Mouse (Mus musculus) layer of hippocampus, adult 9-11 months (tissue): Measurements from ENCODE around the gene Trank1.
A peak's percentile ranks its signal among the peaks of the same experiment; 100 is the strongest.

Experiments used
- DNase-seq: peaks from one replicate; pipeline ENCODE4 v3.0.0; 2022

Gene Trank1

DNA sequence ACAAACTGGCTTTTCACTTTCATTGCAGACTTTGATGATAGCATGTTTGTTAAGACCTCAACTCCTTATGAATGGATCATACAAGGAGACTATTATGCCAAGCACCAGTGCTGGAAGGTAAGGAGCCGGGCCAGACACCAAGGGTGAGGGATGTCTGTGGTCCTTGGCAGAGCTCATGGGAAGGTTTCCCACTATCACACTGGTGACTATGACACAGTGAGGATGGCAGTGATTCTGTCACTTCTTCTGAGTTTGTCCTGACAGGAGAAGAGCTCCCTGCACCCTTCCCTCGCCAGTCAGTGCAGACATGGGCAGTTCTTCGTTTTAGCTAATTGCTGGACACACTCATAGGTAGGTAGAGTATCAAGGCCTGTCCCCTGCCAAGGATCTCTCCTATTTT, 71.5 kb downstream of the Trank1 start:
- DNase-seq = no peak

DNA sequence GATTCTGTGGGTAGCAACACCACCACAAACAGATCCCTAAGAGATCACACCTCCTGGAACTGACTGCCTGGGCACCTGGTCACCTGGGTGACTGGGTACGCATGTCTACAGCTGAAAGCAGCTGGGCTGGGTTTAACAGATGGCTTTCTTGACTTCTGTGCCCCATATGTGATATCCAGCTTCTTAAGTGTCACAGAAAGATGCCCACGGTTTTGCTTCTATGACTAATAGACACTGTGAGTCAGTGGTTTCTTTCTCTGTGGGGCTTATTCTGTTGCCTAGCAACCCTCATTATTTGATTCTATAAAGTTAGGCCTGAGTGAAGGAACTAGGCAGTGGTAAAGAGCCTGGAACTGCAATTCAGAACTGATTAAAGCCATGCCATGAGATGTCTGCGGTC, 72.2 kb downstream of the Trank1 start:
- peak; percentile 35 for DNase-seq

DNA sequence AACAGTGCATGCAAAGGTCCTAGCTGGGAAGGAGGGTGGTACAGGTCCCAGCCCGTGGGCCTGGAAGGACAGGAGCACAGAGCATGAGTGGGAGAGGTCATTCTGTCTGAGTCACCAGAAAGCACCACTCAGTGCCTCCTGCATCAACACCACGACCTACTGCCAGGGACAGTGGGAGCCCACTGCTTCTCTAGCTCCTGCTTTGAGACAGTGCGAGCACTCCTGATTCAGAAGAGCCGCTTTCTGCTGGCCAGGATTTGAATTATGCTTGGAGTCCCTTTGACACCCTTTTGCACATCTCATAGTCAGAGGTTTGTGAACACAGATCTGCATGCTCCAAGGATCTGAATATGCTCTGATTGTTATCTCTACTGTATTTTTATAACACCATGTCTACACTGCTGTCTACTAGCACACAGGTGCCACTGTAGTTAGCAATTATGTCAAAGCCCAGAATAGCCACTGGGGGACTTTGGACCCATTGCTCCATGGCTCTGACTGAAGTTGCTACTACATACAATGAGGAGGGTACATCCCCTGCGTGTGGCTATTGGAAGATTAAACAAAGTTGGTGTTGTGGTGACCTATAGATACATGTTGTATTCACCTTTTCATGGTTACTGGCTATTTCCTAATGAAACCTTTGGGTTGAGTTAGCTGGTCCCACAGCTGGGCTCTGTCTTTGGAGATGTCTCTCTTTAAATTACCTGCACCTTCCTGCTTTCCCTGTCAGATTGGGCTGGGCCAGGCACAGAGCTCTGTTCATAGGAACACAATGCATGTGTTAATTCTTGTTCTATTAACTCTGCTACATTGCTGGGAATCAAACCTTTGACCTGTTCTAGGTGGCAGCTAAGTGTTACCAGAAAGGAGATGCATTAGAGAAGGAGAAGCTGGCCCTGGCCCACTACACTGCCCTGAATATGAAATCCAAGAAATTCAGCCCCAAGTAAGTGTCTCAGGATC, 74.3 kb downstream of the Trank1 start:
- no peak for DNase-seq

DNA sequence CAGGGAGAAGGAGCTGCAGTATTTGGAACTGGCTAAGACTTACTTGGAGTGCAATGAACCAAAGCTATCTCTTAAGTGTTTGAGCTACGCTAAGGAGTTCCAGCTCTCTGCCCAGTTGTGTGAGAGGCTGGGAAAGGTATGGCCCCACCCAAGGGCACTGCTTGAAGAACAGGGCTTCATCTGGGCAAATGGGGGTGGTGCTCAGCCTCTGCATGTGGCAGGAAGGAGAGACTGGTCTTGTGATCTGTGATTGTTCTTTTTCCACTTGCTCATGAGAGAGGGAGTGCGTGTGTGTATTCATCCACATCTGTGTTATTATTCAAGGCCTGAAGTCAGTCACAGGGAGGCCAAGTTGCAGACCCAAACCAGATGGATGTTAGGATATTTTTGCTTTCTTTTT, 75.0 kb downstream of the Trank1 start:
- DNase-seq = no peak

DNA sequence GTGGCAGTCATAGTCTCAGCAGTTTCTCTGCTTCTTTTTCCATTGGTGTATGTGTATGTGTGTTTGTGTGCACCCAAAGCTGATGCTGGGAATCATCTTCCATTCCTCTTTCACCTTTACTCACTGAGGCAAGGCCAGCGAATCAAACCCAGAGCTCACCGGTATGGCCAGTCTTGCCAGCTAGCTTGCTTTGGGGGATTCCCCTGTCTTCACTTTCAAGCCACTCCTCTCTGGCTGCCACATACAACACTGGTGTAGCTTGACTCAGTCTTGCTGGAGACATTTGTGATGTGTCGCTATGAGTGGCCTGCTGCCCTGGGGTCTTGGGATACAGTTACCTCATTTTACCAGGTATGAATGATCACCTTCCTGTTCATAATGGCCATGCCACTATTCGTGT, 76.0 kb downstream of the Trank1 start:
- DNase-seq = no peak

DNA sequence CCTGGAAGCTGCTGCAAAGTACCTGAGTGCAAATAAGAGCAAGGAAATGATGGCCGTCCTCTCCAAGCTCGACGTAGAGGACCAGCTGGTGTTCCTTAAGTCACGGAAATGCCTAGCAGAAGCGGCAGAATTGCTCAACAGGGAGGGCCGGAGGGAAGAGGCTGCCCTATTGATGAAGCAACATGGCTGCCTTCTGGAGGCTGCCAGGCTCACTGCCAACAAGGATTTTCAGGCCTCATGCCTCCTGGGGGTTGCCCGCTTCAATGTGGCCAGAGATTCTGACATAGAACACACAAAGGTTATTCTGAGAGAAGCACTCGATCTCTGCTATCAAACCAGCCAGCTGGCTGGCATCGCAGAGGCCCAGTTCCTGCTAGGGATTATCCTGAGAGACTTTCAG, 78.5 kb downstream of the Trank1 start:
- no peak for DNase-seq

DNA sequence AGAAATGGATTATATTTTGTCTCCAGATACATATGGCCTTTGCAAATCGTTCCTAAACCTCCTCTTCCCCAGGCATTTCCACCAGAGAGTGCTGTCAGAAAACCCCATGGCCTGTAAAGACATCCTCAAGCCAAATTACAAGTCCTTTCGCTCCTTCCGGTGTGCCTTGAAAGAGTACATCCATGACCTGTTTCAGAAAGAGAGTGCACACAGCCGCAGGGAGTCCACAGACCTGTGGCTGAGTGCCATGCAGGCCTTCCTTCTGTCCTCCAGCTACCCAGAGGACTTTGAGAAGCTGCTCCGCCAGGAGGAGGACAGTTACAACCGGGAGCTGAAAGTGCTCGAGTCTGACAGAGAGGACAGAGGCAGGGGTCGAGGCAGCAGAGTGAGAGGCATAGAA, 79.5 kb downstream of the Trank1 start:
- no peak for DNase-seq

DNA sequence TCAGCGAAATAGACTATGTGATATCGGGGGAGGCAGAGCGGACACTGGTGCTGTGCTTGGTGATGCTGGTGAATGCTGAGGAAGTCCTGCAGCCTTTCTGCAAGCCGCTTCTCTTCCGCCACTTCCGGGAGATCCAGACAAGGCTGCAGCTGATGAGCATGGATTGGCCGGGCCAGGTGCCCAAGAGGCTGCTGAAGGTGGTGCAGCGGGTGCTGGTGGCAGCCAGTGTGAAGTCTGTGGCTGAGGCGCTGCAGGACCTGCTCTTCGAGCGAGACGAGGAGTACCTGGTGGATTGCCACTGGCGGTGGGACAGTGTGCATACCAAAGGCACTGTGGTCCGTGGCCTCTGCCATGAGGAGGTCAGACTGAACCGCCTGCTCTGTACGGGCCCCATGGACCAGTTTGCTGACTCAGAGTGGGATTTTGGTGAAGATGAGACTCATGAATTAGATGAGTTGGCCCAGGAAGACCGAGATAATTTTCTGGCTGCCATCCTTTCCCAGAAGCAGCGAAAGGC, 80.4 kb downstream of the Trank1 start:
- DNase-seq = no peak

DNA sequence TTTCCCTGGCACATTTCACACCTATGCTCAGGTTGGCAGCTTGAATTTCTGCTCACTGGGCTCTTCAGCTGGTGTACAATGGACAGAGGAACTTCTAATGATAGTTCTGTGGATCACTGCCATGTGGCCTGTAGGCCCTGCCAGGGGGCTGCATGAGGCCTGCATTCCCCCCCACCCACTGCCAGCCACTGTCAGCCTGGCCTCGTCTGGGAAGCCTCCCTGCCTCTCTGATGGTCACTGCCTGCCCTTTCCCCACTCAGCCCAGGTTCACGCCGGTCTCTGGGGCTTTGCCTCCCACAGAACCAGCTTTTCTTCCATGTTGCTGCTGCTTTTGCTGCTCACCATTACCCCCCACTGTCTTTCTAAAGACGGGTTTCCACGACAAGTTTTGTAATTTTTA, 83.7 kb downstream of the Trank1 start:
- DNase-seq = no peak

DNA sequence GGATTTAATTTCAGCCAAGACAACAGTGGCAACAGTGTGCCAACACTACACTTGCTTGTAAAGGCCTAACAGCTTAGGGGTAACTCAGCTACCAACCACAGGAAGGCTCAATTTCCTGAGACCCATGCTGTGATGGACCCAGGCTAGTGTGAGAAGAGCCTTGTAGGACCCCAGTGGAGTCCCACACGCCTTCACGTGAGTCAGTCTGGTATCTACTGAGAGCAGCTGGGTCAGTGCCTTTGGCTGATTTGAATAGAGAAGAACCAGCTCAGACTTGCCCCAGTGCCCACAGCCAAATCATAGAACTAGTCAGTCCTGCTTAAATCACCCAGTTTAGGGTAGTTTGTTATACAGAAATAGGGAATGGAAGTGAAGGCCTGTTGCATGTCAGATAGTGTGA, 86.5 kb downstream of the Trank1 start:
- no peak for DNase-seq

DNA sequence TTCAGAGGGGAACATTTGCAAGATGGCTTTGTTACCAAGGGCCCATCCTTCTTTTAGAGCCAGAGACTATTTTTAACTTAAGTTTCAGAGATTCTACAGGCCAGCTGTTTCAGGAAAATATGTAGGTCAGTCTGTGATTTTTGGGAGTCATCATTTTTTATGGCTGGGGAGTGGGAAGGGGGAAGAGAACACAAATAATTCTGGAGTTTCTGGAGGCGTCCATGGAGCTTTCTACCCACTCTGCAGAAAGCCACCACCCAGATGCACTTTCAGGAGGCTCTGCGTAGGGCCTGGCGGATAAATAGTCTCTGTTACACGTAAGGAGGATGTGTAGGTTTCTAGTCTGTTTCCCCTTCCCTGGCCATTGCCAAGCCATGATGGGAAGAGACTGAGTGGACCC, 88.5 kb downstream of the Trank1 start:
- no peak for DNase-seq

DNA sequence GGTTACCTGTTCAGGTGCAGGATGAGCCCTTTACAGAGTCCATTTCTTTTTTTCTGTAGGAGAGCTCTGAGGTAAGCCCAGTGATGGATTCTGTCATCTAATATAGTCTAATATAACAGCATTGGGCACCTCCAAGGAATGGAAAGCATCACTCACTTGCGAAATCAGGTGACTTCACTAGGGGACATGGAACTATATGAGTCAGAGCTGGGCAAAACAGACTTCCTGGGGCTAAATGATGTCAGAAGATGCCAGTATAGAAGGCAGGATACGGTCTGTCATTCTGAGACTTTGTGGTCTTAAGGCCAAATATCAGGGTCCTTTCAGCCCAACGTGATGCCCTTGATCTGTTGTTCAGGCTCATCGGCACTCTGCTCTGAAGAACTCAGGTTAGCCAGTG, 91.6 kb downstream of the Trank1 start:
- no peak for DNase-seq

DNA sequence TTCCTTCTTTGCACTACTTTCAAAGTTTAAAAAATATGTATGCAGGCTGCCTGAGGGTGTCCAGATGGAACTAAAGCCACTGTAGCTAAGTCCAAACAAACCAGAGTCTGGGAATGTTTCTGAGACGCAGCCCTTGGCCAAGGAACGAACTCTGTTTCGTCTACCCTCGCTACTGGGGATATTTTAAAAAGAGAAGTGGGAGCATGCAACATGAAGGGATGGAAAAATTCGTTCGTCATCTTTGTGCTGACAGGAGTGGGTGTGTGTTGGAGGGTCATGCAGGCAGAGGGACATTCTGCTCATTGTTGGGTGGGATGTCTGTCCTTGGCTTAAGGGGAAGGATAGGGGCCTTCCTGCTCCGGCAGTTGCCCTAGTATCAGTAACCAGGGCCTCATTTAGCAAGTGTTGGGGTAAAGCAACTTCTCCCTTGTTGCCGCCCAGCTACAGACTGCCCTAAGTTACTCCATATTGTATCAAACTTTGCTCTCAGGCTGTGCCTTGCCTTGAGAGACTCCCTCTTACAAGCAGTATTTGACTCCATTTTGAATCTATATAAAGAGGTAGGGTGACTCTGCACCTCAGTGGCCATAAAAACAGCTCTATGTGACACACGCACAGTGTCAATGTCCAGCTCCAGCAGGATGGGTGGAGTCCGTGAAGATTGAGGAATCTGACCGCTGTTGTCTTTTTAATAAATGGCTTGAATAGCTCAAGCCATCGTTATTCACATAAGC, 93.0 kb downstream of the Trank1 start:
- no peak for DNase-seq

DNA sequence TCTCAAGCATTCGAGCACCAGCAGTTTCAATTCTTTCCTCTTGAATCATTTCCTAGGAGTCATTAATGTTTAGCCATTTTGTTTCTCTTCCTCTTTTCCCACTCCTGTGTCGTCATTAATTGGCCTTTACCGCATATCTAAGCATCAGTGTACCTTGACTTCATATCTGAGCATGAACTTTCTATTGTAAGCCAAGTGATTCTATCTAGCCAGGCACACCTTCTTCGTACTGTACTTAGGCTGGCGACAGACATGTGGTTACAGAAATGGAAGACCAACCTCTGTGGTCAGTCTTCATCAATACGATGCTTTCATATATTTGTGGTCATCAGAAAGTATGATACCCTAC, 93.5 kb downstream of the Trank1 start:
- no peak for DNase-seq

DNA sequence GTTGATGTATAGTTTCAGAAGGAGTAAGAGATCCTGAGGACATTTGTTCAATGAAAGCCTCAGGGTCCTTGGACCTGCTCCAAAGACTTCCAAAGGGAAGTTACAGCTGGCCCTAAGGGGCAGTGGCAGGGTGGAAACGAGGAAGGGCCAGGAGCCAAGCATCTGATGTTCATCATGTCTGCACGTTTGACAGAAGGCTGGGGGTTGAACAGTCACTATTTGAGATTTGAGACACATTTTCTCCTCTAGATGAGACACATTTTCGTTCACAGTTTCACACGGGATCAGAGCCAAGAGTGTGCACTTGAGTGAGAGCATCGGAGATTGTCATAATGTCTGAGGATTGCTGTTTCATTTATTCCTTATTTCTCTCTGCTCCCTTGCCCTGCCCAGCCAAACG, 96.5 kb downstream of the Trank1 start:
- DNase-seq = peak; percentile 44

DNA sequence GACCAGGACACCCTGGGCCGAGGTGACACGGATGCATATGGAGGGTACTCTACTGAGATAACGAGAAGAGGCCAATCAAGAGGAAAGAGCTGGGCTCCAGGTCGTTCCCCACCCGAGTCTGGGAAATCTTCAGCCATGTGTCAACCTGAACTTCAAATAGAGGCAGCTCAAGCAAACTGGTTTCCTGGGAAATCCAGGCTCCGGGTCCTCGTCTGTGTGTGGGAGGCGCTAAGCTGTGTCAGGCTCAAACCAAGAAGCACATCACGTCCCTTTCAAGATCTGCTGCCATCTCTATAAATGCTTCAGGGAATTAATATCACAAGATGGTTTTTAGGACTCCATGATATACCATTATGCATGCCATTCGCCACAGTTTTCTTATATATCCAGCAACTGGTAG, 96.9 kb downstream of the Trank1 start:
- peak; percentile 31 for DNase-seq

DNA sequence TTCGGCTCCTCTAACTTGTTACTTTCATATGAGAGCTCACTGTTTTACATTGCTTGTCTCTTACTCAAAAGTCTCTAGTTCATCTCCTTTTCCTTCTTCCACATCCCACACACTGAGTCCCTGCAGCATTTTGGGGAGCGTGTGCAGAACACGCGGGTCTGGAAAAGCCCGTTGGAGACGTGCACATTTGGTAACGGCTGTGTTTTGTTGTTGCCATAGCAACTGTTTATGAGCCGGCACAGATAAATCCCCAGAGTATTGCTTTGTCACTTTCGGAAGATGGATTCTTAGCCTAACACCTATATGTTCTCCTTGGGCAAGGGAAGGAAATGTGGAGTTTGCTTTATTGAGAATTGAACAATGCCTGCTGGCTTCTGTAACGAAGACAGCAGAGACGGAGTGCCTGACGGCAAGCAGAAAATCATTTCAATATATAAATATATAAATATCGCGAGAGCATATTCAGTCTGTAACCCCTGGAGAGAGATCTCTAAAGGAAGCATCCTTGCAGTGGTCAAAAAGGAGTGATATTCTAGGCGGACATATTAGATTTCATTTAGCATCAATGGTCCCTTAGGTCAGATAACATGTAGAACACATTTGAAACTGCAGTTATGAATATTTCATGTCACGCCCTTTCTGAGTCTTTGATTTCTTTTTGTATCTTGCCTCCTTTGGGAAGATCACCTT, 101.1 kb downstream of the Trank1 start:
- DNase-seq = peak; percentile 82

DNA sequence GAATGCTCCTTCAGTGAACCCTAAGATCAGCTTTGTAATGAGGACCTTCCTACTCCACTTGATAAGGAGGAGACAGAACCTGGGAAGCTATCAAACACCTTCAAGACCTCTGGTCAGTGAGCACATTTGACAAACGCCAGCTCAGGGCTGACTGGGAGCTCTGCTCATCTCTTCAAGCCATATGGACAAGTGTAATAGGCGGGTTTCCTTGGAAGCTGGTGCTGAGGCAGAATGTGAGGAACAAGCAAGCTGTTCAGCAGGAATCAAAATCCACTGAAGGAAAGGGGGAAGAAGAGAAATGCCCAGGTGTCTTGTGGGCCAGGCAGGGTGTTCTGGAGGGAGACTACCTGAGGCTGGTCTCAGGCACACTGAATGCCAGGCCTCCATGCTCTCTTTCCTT, 110.3 kb downstream of the Trank1 start:
- no peak for DNase-seq

DNA sequence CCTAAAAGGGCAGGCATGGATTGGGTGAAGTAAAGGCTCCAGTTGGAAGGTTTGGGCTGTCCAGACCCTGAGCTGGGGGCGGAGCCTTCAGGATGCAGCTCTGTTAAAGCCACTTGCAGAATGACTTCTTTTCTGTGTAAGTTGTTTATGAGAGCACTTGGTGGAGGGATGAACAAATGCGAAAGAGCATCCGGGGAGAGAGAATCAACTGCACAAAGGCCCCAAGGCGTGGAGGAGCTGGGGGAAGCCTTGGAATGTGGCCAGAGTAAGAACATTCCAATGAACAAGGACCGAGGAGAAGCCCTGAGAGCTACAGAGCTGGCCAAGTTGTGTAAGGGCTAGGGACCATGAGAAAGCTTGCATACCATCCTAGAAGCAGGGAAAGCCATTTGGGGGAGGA, 111.0 kb downstream of the Trank1 start:
- DNase-seq = no peak

DNA sequence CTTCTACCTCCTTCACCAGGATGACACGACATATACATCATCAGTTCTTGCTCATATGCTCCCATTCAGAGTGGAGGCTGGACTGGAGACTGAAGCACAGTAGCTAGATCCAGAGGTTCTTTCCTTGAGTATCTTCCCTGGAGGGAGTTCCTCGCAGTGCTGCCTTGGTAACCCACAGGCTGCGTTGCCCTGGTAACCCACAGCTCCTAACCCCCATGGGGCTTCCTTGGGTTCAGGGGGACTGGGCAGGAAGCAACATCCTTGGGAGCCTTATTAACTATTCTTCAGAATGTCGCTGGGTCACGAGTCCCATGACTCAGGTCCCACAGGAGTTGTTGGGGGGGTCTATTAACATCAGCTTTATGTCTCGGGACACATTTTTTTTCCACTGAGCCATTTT, 113.6 kb downstream of the Trank1 start:
- no peak for DNase-seq

DNA sequence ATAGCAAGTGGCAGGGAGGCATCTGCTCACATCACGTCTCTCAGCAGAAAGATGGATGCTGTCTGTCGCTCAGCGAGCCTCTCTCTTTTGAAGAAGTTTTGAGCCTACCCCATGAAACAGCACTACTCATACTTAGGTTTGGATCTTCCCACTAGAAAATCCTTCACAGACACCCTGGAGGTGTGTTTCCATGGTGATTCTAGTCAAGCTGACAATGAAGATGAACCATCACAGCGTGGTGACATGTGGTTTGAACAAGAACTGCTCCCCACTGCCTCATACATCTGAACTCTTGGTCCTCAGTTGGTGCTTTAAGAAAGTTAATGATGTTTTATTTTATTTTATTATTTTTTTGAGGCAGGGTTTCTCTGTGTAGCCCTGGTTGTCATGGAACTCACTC, 114.4 kb downstream of the Trank1 start:
- DNase-seq = no peak

DNA sequence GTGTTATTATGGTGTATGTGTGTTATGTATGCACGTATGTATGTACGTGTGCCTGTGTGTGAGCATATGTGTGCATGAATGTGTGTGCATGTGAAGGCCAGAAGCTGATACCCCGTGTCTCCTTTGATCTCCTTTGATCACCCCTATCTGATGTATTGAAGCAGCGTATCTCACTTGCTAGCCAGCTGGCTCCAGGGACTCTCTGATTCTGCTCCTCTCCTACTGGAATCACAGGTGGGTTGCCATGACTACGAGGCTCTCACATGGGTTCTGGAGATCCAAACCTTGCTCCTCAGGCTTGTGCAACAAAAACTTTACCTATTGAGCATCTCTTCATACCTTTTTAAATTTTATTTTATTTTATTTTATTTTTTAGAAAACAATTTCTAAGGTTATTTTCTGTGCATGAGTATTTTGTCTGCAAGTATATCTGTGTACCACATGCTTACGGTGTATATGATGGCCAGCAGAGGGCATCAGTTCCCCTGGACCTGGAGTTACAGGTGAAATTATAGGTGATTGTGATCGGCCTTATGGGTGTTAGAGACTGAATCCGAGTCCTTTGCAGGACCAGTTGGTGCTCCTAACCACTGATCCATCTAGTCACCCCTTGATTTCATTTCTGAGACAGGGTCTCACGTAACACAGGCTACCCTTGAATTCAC, 116.5 kb downstream of the Trank1 start:
- DNase-seq = no peak
